Mouse (Mus musculus) heart, embryonic 11.5 days (tissue): ENCODE results near the gene Ptms. TPM values are rescaled to one million over a fixed set of nuclear protein-coding genes. Genes with fewer than 3 reads are reported as not detected.

Experiments used
- ATAC-seq: fragments of 200-750 bp; cut with Nextera tagmentation; replicated peaks from 2 replicates; pipeline ENCODE4 v1.8.0; 2017; ENCODE audit warnings: moderate library complexity; ENCODE audit not compliant: insufficient number of reproducible peaks, low FRiP score, low TSS enrichment
- H3K27ac ChIP-seq: fragments of 300-500 bp; sonication (generic); 2 replicates; pipeline ENCODE4 v1.5.1; 2014; ENCODE audit warnings: mild to moderate bottlenecking, low read depth, low read length
- H3K27me3 ChIP-seq: fragments of 300-500 bp; sonication (generic); 2 replicates; pipeline ENCODE4 v1.6.1; 2014; ENCODE audit warnings: mild to moderate bottlenecking, low read length, mixed read lengths; ENCODE audit not compliant: control insufficient read depth, insufficient read depth
- H3K36me3 ChIP-seq: fragments of 300-500 bp; sonication (generic); 2 replicates; pipeline ENCODE4 v1.6.1; 2014; ENCODE audit warnings: mild to moderate bottlenecking, low read length, moderate library complexity, mixed read lengths; ENCODE audit not compliant: control insufficient read depth, insufficient read depth
- H3K4me1 ChIP-seq: fragments of 300-500 bp; sonication (generic); 2 replicates; pipeline ENCODE4 v1.6.1; 2014; ENCODE audit warnings: low read length; ENCODE audit not compliant: control insufficient read depth, insufficient read depth
- H3K4me2 ChIP-seq: fragments of 300-500 bp; sonication (generic); 2 replicates; pipeline ENCODE4 v1.6.1; 2014; ENCODE audit warnings: mild to moderate bottlenecking, moderate library complexity
- H3K4me3 ChIP-seq: fragments of 300-500 bp; sonication (generic); 2 replicates; pipeline ENCODE4 v1.5.1; 2014; ENCODE audit warnings: low read depth, low read length
- H3K9ac ChIP-seq: fragments of 300-500 bp; sonication (generic); 2 replicates; pipeline ENCODE4 v1.6.1; 2014; ENCODE audit warnings: mild to moderate bottlenecking, low read depth, low read length, moderate library complexity
- H3K9me3 ChIP-seq: fragments of 300-500 bp; sonication (generic); replicated peaks from 2 replicates; pipeline ENCODE4 v1.6.1; 2016; ENCODE audit warnings: low read length; ENCODE audit not compliant: control insufficient read depth
- WGBS: fragments of 180-500 bp; shearing (Covaris S2); extraction: QIAGEN DNeasy Blood & Tissue Kit; methylation state at CpG from one replicate; pipeline ENCODE4 v1.1.7; 2014; ENCODE audit not compliant: insufficient replicate concordance; 5-methylcytosine and 5-hydroxymethylcytosine counted together
- polyA plus RNA-seq: library from polyadenylated mRNA; unstranded; fragments of >200 nt; fragmentation: Nextera tagmentation; extraction: Ambion mirVana; gene quantifications from 2 replicates; pipeline ENCODE4 v1.2.1, GENCODE M21; 2014

Ptms gene
- polyA plus RNA-seq, 1 experiment from 2014 or later, result 158 TPM

GRCm38 (mm10) chr6:124920318-124921085 is 599 bp upstream of the Ptms start:
- no peak for ATAC-seq
- 0 out of 2 replicates have a peak overlapping the region, but pooled peaks have one; percentile 30 for H3K4me3 ChIP-seq
- H3K27me3 ChIP-seq, result no peaks in the 10 kb centered on the region
- peak overlapping the region; percentile 99 for H3K27ac ChIP-seq
- H3K9me3 ChIP-seq, result no peaks in the 10 kb centered on the region
- H3K36me3 ChIP-seq, result no peaks in the 10 kb centered on the region
- WGBS, result 31% methylated on average over 9 of the region's 9 CpGs
- peaks cover 38% of the 10 kb centered on the region for H3K4me1 ChIP-seq
- peak overlapping the region; percentile 56 for H3K9ac ChIP-seq
- peak overlapping the region; percentile 90 for H3K4me2 ChIP-seq

- no peak for ATAC-seq
- Histone ChIP-seq H3K27ac (peak overlapping the region; percentile 99), H3K9me3 (no peaks in the 10 kb centered on the region), H3K4me1 (peaks cover 42% of the 10 kb centered on the region), H3K4me3 (peak overlapping the region; percentile 80), H3K36me3 (peaks cover 7% of the 10 kb centered on the region), H3K27me3 (no peaks in the 10 kb centered on the region), H3K9ac (peak overlapping the region; percentile 98), H3K4me2 (peak overlapping the region; percentile 90)
- WGBS, result 26% methylated on average over 13 of the region's 14 CpGs
Measured at GRCm38 (mm10) chr6:124918890-124919627, 844 bp downstream of the Ptms start.

- no peaks in the 10 kb centered on the region for H3K27me3 ChIP-seq
- peak overlapping the region; percentile 99 for H3K27ac ChIP-seq
- WGBS, result 7% methylated on average over 7 of the region's 7 CpGs
- peak overlapping the region; percentile 80 for H3K4me3 ChIP-seq
- H3K36me3 ChIP-seq, result peaks cover 14% of the 10 kb centered on the region
- H3K4me1 ChIP-seq, result peaks cover 42% of the 10 kb centered on the region
- peak overlapping the region; percentile 90 for H3K4me2 ChIP-seq
- no peaks in the 10 kb centered on the region for H3K9me3 ChIP-seq
- ATAC-seq, result no peak
- peak overlapping the region; percentile 98 for H3K9ac ChIP-seq
Measured at GRCm38 (mm10) chr6:124918331-124918690, 1.6 kb downstream of the Ptms start.

- Histone ChIP-seq H3K9ac (peak overlapping the region; percentile 98), H3K9me3 (no peaks in the 10 kb centered on the region), H3K4me2 (peak overlapping the region; percentile 90), H3K27ac (peak overlapping the region; percentile 99), H3K36me3 (peaks cover 14% of the 10 kb centered on the region), H3K4me1 (peaks cover 42% of the 10 kb centered on the region), H3K27me3 (no peaks in the 10 kb centered on the region), H3K4me3 (peak overlapping the region; percentile 80)
- peak; percentile 66 for ATAC-seq
- WGBS, result under 1% methylated on average over 71 of the region's 89 CpGs
Measured at GRCm38 (mm10) chr6:124917518-124918330, 2.2 kb downstream of the Ptms start.

GRCm38 (mm10) chr6:124916695-124917517 is 3.0 kb downstream of the Ptms start:
- Histone ChIP-seq H3K4me2 (peak overlapping the region; percentile 90), H3K4me3 (peak overlapping the region; percentile 80), H3K27ac (peak overlapping the region; percentile 99), H3K27me3 (no peaks in the 10 kb centered on the region), H3K9me3 (no peaks in the 10 kb centered on the region), H3K36me3 (peaks cover 14% of the 10 kb centered on the region), H3K9ac (peak overlapping the region; percentile 98), H3K4me1 (peaks cover 42% of the 10 kb centered on the region)
- WGBS, result under 1% methylated on average over 48 of the region's 67 CpGs
- peak; percentile 63 for ATAC-seq

GRCm38 (mm10) chr6:124915942-124916694 is 3.8 kb downstream of the Ptms start:
- peaks cover 44% of the 10 kb centered on the region for H3K4me1 ChIP-seq
- H3K4me2 ChIP-seq, result peak overlapping the region; percentile 90
- WGBS, result 4% methylated on average over 12 of the region's 12 CpGs
- H3K4me3 ChIP-seq, result peak overlapping the region; percentile 80
- ATAC-seq, result no peak
- peak overlapping the region; percentile 98 for H3K9ac ChIP-seq
- H3K9me3 ChIP-seq, result no peaks in the 10 kb centered on the region
- peak overlapping the region; percentile 43 for H3K27ac ChIP-seq
- H3K36me3 ChIP-seq, result peaks cover 14% of the 10 kb centered on the region
- no peaks in the 10 kb centered on the region for H3K27me3 ChIP-seq

GRCm38 (mm10) chr6:124915160-124915941 is 4.6 kb downstream of the Ptms start:
- no peak for ATAC-seq
- H3K4me3 ChIP-seq, result peak overlapping the region; percentile 80
- no peaks in the 10 kb centered on the region for H3K9me3 ChIP-seq
- no peak overlapping the region for H3K27ac ChIP-seq
- H3K4me2 ChIP-seq, result peak overlapping the region; percentile 90
- WGBS, result 14% methylated on average over 22 of the region's 22 CpGs
- H3K36me3 ChIP-seq, result peaks cover 14% of the 10 kb centered on the region
- peaks cover 41% of the 10 kb centered on the region for H3K4me1 ChIP-seq
- peak overlapping the region; percentile 59 for H3K9ac ChIP-seq
- H3K27me3 ChIP-seq, result peaks cover 4% of the 10 kb centered on the region
